21 mouse cellular contexts compared by ENCODE assay signal in genomic region chr8:91660879-91661278, GRCm38 (mm10).
A peak's percentile ranks its signal among the peaks of the same experiment; 100 is the strongest.
DNase-seq lines count a peak whose midpoint lies in the region; ATAC-seq and TF ChIP-seq lines count a peak whose summit lies in the region.
"Had no signal": no experiment of that assay in that cellular context is flagged by ENCODE, and none has a peak within 500 bp of the region (broad histone marks: within the 10 kb centered on the region; RNA-seq: fewer than 3 reads in every experiment).

No protein-coding gene starts in this region.

- 39% methylated on average over 8 of the region's 8 CpGs for WGBS in heart, embryonic 15.5 days
- 37% methylated on average over 8 of the region's 8 CpGs for WGBS in kidney, embryonic 14.5 days
- 50% methylated on average over 8 of the region's 8 CpGs for WGBS in kidney, adult 2 months

- intact Hi-C loops in heart, postnatal 14 days (cut with DNase I): no loop called here

- ATAC-seq in heart, embryonic 15.5 days (replicated peaks; ENCODE audit: insufficient number of reproducible peaks, insufficient read depth, low FRiP score, low read depth): 0 out of 2 replicates have a peak, but pooled peaks have one; percentile 39
- ATAC-seq in kidney, embryonic 14.5 days (ENCODE audit: low FRiP score, low TSS enrichment): peak; percentile 68; the same call in 1 of the 2 replicates
- ATAC-seq: forebrain, embryonic 14.5 days; hindbrain, embryonic 16.5 days; inflammation-experienced regulatory T-cells, adult 6 months had no signal

- DNase-seq in heart, postnatal 14 days: no peak
- no peak for DNase-seq in kidney, adult 2 months
- peak; percentile 12 for DNase-seq in kidney, postnatal 14 days
- DNase-seq in kidney, postnatal 25 days: no peak
- DNase-seq in ZHBTc4 (ENCODE audit: low read depth, low spot score): peak; percentile 9
- DNase-seq: adrenal gland, postnatal 10 days; cerebellum, adult 11 months; cerebellum, adult 8-10 months; cerebellum, postnatal 14 days; embryo, embryonic 11 days; gastrocnemius, adult 2 months; gastrocnemius, postnatal 25 days had no signal

- no peaks in the 10 kb centered on the region for H3K9me3 ChIP-seq in heart, embryonic 15.5 days (replicated peaks)
- no peaks in the 10 kb centered on the region for H3K9me3 ChIP-seq in kidney, embryonic 14.5 days (ENCODE audit: control insufficient read depth, low read length)
- H3K9me3 ChIP-seq: embryonic facial prominence, embryonic 15.5 days; forebrain, embryonic 10.5 days; hindbrain, embryonic 12.5 days had no signal

- H3K4me3 ChIP-seq in heart, embryonic 15.5 days: no peak overlapping the region
- H3K4me3 ChIP-seq in kidney, embryonic 14.5 days (ENCODE audit: low read length): no peak overlapping the region
- no peak overlapping the region for H3K4me3 ChIP-seq in kidney, adult 2 months (ENCODE audit: insufficient read depth, low read depth, low read length)
- H3K4me3 ChIP-seq: embryonic facial prominence, embryonic 15.5 days; erythroblast, embryonic 14.5 days; forebrain, embryonic 10.5 days; gastrocnemius, adult 2 months; hindbrain, embryonic 12.5 days had no signal

- H3K9ac ChIP-seq in heart, embryonic 15.5 days: no peak overlapping the region
- no peak overlapping the region for H3K9ac ChIP-seq in kidney, embryonic 14.5 days (ENCODE audit: low read depth, low read length)
- H3K9ac ChIP-seq: embryonic facial prominence, embryonic 15.5 days; hindbrain, embryonic 12.5 days had no signal

- no peak for TF ChIP-seq POLR2A in kidney, adult 2 months (IDR thresholded peaks at IDR 0.05; ENCODE audit: low read depth, low read length)

- no peak overlapping the region for H3K4me2 ChIP-seq in heart, embryonic 15.5 days
- no peak overlapping the region for H3K4me2 ChIP-seq in kidney, embryonic 14.5 days (replicated peaks; ENCODE audit: low read depth, low read length)
- H3K4me2 ChIP-seq: embryonic facial prominence, embryonic 15.5 days; hindbrain, embryonic 12.5 days had no signal

- peaks cover 12% of the 10 kb centered on the region for H3K4me1 ChIP-seq in heart, embryonic 15.5 days (replicated peaks)
- H3K4me1 ChIP-seq in kidney, embryonic 14.5 days (ENCODE audit: control insufficient read depth, insufficient read depth, low read length): 0 out of 2 replicates have a peak, but pooled peaks cover 6% of the 10 kb centered on the region
- 0 out of 2 replicates have a peak, but pooled peaks cover 4% of the 10 kb centered on the region for H3K4me1 ChIP-seq in kidney, adult 2 months (ENCODE audit: control insufficient read depth, insufficient read depth, low read length)

- no peak overlapping the region for H3K27ac ChIP-seq in heart, embryonic 15.5 days
- no peak overlapping the region for H3K27ac ChIP-seq in kidney, embryonic 14.5 days (ENCODE audit: low read depth, low read length)
- H3K27ac ChIP-seq in kidney, adult 2 months (ENCODE audit: insufficient read depth, low read depth, low read length): no peak overlapping the region
- H3K27ac ChIP-seq: embryonic facial prominence, embryonic 15.5 days; forebrain, embryonic 10.5 days; gastrocnemius, adult 2 months; hindbrain, embryonic 12.5 days had no signal

- H3K36me3 ChIP-seq in heart, embryonic 15.5 days: no peaks in the 10 kb centered on the region
- H3K36me3 ChIP-seq in kidney, embryonic 14.5 days (ENCODE audit: control insufficient read depth, insufficient read depth, low read length): no peaks in the 10 kb centered on the region
- no peaks in the 10 kb centered on the region for H3K36me3 ChIP-seq in kidney, adult 2 months (ENCODE audit: control insufficient read depth, insufficient read depth, low read length)
- H3K36me3 ChIP-seq: embryonic facial prominence, embryonic 15.5 days; forebrain, embryonic 10.5 days; hindbrain, embryonic 12.5 days had no signal

- H3K27me3 ChIP-seq in heart, embryonic 15.5 days: no peaks in the 10 kb centered on the region
- no peaks in the 10 kb centered on the region for H3K27me3 ChIP-seq in kidney, embryonic 14.5 days (ENCODE audit: control insufficient read depth, insufficient read depth, low read length)
- no peaks in the 10 kb centered on the region for H3K27me3 ChIP-seq in kidney, adult 2 months (replicated peaks; ENCODE audit: control insufficient read depth, insufficient read depth, low read length)
- H3K27me3 ChIP-seq: embryonic facial prominence, embryonic 15.5 days; hindbrain, embryonic 12.5 days had no signal

- TF ChIP-seq CTCF in kidney, adult 2 months (conservative IDR thresholded peaks at IDR 0.05; ENCODE audit: insufficient read depth, insufficient read length, low read depth, low read length): no peak

Comparison
In these comparisons a context has a peak if more than half of its experiments do, and no peak if none do; other contexts are left out.
1. DNase-seq: peak in kidney, postnatal 14 days (single experiment) and ZHBTc4 (single experiment); none in heart, postnatal 14 days (0 of 2), kidney, adult 2 months (single experiment) and kidney, postnatal 25 days (0 of 2).